Mouse (Mus musculus) G1E (cell line): ENCODE data around the gene Fam131b.

Experiments
- CTCF ChIP-seq: IDR thresholded peaks from 2 replicates; pipeline ENCODE4 v1.5.1; 2012; ENCODE audit warnings: low read depth, low read length, inconsistent platforms, mixed read lengths
- GATA1 ChIP-seq: IDR thresholded peaks from 2 replicates; pipeline ENCODE4 v1.6.1; 2012; ENCODE audit warnings: borderline replicate concordance, low read length, inconsistent platforms, mixed read lengths
- TAL1 ChIP-seq: conservative IDR thresholded peaks from 2 replicates; pipeline ENCODE4 v1.6.1; 2012; ENCODE audit warnings: low read depth, low read length, inconsistent platforms, mixed read lengths

- no peak for TF ChIP-seq CTCF
- no peak for TF ChIP-seq GATA1
- TF ChIP-seq TAL1, result 0 out of 2 replicates have a peak, but pooled peaks have one; percentile 12
Observed at GRCm38 (mm10) chr6:42265391-42266330, 58.8 kb downstream of the Fam131b start.
